Mouse (Mus musculus): ENCODE measurements around the gene Dhrs1. TPM values are rescaled to one million over a fixed set of nuclear protein-coding genes. Genes with fewer than 3 reads are reported as not detected.

Dhrs1 gene
- polyA plus RNA-seq, 2 experiments from 2014 or later: 46.4 to 48.9 TPM

- no peak for ATAC-seq
These were observed 24.4 kb downstream of the Dhrs1 start for GRCm38 (mm10) chr14:55721076-55721475.

- ATAC-seq: no peak
These were observed 24.8 kb downstream of the Dhrs1 start for GRCm38 (mm10) chr14:55720666-55721065.

- ATAC-seq: no peak
These were observed 25.8 kb downstream of the Dhrs1 start for GRCm38 (mm10) chr14:55719737-55720136.

GRCm38 (mm10) chr14:55716884-55717283, 28.6 kb downstream of the Dhrs1 start:
- no peak for ATAC-seq

GRCm38 (mm10) chr14:55716271-55716670, 29.2 kb downstream of the Dhrs1 start:
- ATAC-seq: no peak

GRCm38 (mm10) chr14:55714893-55715292, 30.6 kb downstream of the Dhrs1 start:
- ATAC-seq: no peak

- no peak for ATAC-seq
These were observed 31.8 kb downstream of the Dhrs1 start, which contains the start of gene Tgm1 for GRCm38 (mm10) chr14:55713729-55714122. Gene Tgm1, minus strand, starts transcription at chr14:55713926.

- ATAC-seq: no peak
These were observed 32.3 kb downstream of the Dhrs1 start for GRCm38 (mm10) chr14:55713007-55713728.

- no peak for ATAC-seq
These were observed 33.7 kb downstream of the Dhrs1 start for GRCm38 (mm10) chr14:55711786-55712185.

GRCm38 (mm10) chr14:55709509-55709908, 36.0 kb downstream of the Dhrs1 start:
- no peak for ATAC-seq

- ATAC-seq: no peak
These were observed 38.1 kb downstream of the Dhrs1 start for GRCm38 (mm10) chr14:55707397-55707796.

- ATAC-seq: no peak
These were observed 39.4 kb downstream of the Dhrs1 start for GRCm38 (mm10) chr14:55706051-55706600.

- no peak for ATAC-seq
These were observed 42.7 kb downstream of the Dhrs1 start for GRCm38 (mm10) chr14:55702761-55703160.

GRCm38 (mm10) chr14:55701131-55701530, 44.4 kb downstream of the Dhrs1 start:
- no peak for ATAC-seq

GRCm38 (mm10) chr14:55697226-55697625, 48.3 kb downstream of the Dhrs1 start:
- ATAC-seq: no peak

GRCm38 (mm10) chr14:55689433-55689832, 56.1 kb downstream of the Dhrs1 start:
- ATAC-seq: no peak

Other genes with a start within 250 kb of the Dhrs1 start
- gene Cpne6, start 235.2 kb downstream of the Dhrs1 start, polyA plus RNA-seq (2017; shearing (Covaris generic)): not detected
- gene Nrl, start 220.7 kb downstream of the Dhrs1 start, polyA plus RNA-seq (2017; shearing (Covaris generic)): under 1 TPM in 1 of 2 experiments, not detected in 1; 0.07 TPM
- 10 to 100 TPM; 23.6 to 33.4 TPM for gene Pck2, start 205.4 kb downstream of the Dhrs1 start, polyA plus RNA-seq (2017; shearing (Covaris generic))
- gene Dcaf11, start 185.7 kb downstream of the Dhrs1 start, polyA plus RNA-seq (2017; shearing (Covaris generic)): 10 to 100 TPM; 95.9 to 97.4 TPM
- not detected for gene A730061H03Rik, start 185.3 kb downstream of the Dhrs1 start, polyA plus RNA-seq (2017; shearing (Covaris generic))
- gene Fitm1, start 170.1 kb downstream of the Dhrs1 start, polyA plus RNA-seq (2017; shearing (Covaris generic)): not detected
- 100 to 1,000 TPM; 700 to 830 TPM for gene Psme1, start 167.6 kb downstream of the Dhrs1 start, polyA plus RNA-seq (2017; shearing (Covaris generic))
- 10 to 100 TPM; 25.2 to 28.6 TPM for gene Emc9, start 160.4 kb downstream of the Dhrs1 start, polyA plus RNA-seq (2017; shearing (Covaris generic))
- 100 to 1,000 TPM; 980 to 996 TPM for gene Psme2, start 154.6 kb downstream of the Dhrs1 start, polyA plus RNA-seq (2017; shearing (Covaris generic))
- 10 to 100 TPM; 32.6 to 33.3 TPM for gene Rnf31, start 154.0 kb downstream of the Dhrs1 start, polyA plus RNA-seq (2017; shearing (Covaris generic))
- gene Irf9, start 142.1 kb downstream of the Dhrs1 start, polyA plus RNA-seq (2017; shearing (Covaris generic)): 100 to 1,000 TPM; 129 to 164 TPM
- 1 to 10 TPM; 1.3 to 1.9 TPM for gene Rec8, start 127.7 kb downstream of the Dhrs1 start, polyA plus RNA-seq (2017; shearing (Covaris generic))
- gene Ipo4, start 109.7 kb downstream of the Dhrs1 start, polyA plus RNA-seq (2017; shearing (Covaris generic)): 10 to 100 TPM; 29.2 to 30.6 TPM
- gene Gm49378, start 107.8 kb downstream of the Dhrs1 start, polyA plus RNA-seq (2017; shearing (Covaris generic)): not detected
- gene Tm9sf1, start 101.9 kb downstream of the Dhrs1 start, polyA plus RNA-seq (2017; shearing (Covaris generic)): 10 to 100 TPM; 38.8 to 49.2 TPM
- gene Tssk4, start 95.5 kb downstream of the Dhrs1 start, polyA plus RNA-seq (2017; shearing (Covaris generic)): 1 to 10 TPM in 1 of 2 experiments, under 1 TPM in 1; 0.57 to 2.1 TPM
- 10 to 100 TPM; 87.8 to 88.5 TPM for gene Mdp1, start 85.2 kb downstream of the Dhrs1 start, polyA plus RNA-seq (2017; shearing (Covaris generic))
- gene Gmpr2, start 73.7 kb downstream of the Dhrs1 start, polyA plus RNA-seq (2017; shearing (Covaris generic)): 10 to 100 TPM; 23.7 to 25.9 TPM
- gene Nedd8, start 73.6 kb downstream of the Dhrs1 start, polyA plus RNA-seq (2017; shearing (Covaris generic)): 100 to 1,000 TPM; 361 to 408 TPM
- 10 to 100 TPM; 23.4 to 28.3 TPM for gene Tinf2, start 63.9 kb downstream of the Dhrs1 start, polyA plus RNA-seq (2017; shearing (Covaris generic))
- not detected for gene Tgm1, start 31.8 kb downstream of the Dhrs1 start, polyA plus RNA-seq (2017; shearing (Covaris generic))
- 10 to 100 TPM; 53.3 to 60.8 TPM for gene Rabggta, start 23.4 kb downstream of the Dhrs1 start, polyA plus RNA-seq (2017; shearing (Covaris generic))
- gene Nop9, start within 50 bp of the Dhrs1 start, polyA plus RNA-seq (2017; shearing (Covaris generic)): 1 to 10 TPM; 6.0 to 8.2 TPM
- gene Cideb, start 12.8 kb upstream of the Dhrs1 start, polyA plus RNA-seq (2017; shearing (Covaris generic)): not detected
- under 1 TPM in 1 of 2 experiments, not detected in 1; 0.40 TPM for gene Ltb4r2, start 15.7 kb upstream of the Dhrs1 start, polyA plus RNA-seq (2017; shearing (Covaris generic))
- gene Ltb4r1, start 20.3 kb upstream of the Dhrs1 start, polyA plus RNA-seq (2017; shearing (Covaris generic)): 1 to 10 TPM; 2.5 to 5.6 TPM
- gene Adcy4, start 38.4 kb upstream of the Dhrs1 start, polyA plus RNA-seq (2017; shearing (Covaris generic)): under 1 TPM in 1 of 2 experiments, not detected in 1; 0.08 TPM
- gene Ripk3, start 43.2 kb upstream of the Dhrs1 start, polyA plus RNA-seq (2017; shearing (Covaris generic)): 10 to 100 TPM; 94.3 to 99.3 TPM
- not detected for gene Nfatc4, start 77.5 kb upstream of the Dhrs1 start, polyA plus RNA-seq (2017; shearing (Covaris generic))
- gene Nynrin, start 108.3 kb upstream of the Dhrs1 start, polyA plus RNA-seq (2017; shearing (Covaris generic)): under 1 TPM in 1 of 2 experiments, not detected in 1; 0.08 TPM
- under 1 TPM in 1 of 2 experiments, not detected in 1; 0.24 TPM for gene Cbln3, start 138.7 kb upstream of the Dhrs1 start, polyA plus RNA-seq (2017; shearing (Covaris generic))
- gene Khnyn, start 139.3 kb upstream of the Dhrs1 start, polyA plus RNA-seq (2017; shearing (Covaris generic)): 10 to 100 TPM in 1 of 2 experiments, 1 to 10 TPM in 1; 9.9 to 11.6 TPM
- gene Sdr39u1, start 154.6 kb upstream of the Dhrs1 start, polyA plus RNA-seq (2017; shearing (Covaris generic)): 10 to 100 TPM; 66.2 to 86.2 TPM
- gene Cma1, start 199.0 kb upstream of the Dhrs1 start, polyA plus RNA-seq (2017; shearing (Covaris generic)): not detected
- gene Cma2, start 205.3 kb upstream of the Dhrs1 start, polyA plus RNA-seq (2017; shearing (Covaris generic)): not detected

Data from activated CD4-positive, CD25-positive, alpha-beta regulatory T cell, adult 4 months (primary cell).